Mouse (Mus musculus) kidney, postnatal 14 days (tissue): ENCODE results near the gene Zfyve28.

Experiments used
- DNase-seq: peaks from one replicate; pipeline ENCODE4 v3.0.0; 2022; ENCODE audit warnings: mixed read lengths

Gene Zfyve28

DNA sequence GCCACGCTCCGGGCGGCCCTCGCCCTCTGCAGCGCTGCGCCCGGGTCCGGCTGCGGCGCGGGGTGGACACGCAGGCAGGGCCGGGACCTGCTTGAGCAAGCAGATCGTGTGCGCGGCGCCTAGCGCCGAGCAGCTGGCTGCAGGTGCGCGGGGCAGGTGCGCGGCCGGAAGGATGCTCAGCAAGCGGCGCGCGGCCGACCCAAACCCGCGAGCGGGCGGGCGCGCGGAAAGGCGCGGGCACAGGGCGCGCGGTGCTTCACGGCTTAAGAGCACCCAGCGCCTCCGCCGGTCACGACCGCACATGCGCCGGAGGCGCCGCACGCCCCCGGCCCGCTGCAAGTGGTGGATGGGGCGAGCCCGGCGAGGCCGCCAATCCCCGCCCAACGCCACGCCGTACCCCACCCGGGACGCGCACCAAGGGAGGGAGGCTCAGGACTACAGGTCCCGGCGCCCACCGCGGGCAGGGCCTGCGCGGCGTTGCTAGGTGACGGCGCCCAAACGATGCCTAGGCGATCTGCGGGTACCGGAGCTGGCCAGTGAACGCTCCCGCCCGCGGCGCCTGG is at the start of gene Zfyve28, which contains the start of gene Cfap99:
Zfyve28 (minus strand) TSS at position 296 of the 563 bp plus-strand sequence.
Cfap99 (plus strand) TSS at position 447 of the 563 bp plus-strand sequence.
- peak; percentile 74 for DNase-seq

DNA sequence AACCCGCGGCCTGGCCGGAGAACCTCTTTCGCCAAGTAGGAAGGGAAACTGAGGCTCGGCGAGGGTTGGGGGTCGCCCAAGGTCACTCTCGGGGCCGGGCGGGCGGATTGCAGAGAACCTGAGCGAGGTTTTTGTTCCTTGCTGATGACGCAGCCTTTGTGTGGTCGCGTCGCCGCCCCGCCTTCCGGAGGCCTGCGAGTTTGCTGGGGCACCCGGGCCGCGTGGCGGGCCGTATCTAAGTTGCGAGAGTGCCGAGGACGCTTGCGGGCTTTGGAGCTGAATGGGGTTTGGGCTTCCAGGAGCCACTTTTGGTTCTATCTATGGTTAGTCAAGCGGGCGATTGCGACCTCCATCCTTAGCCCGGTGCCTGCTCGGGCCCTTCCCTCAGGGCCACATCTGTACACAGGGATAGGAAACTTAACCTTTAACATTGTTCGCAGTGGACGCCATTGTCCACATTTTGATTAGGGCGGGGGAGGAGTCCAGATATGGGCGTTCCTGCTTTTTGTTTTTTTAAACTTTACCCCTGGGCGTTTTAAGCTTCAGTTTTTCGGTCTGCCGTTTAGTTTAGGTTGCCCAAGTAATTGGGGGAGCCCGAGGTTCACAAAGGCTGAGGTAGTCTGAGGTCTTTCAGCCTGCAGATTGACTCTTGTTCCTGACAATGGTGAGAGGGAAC is 48.7 kb upstream of the Zfyve28 start:
- DNase-seq, result peak; percentile 66

DNA sequence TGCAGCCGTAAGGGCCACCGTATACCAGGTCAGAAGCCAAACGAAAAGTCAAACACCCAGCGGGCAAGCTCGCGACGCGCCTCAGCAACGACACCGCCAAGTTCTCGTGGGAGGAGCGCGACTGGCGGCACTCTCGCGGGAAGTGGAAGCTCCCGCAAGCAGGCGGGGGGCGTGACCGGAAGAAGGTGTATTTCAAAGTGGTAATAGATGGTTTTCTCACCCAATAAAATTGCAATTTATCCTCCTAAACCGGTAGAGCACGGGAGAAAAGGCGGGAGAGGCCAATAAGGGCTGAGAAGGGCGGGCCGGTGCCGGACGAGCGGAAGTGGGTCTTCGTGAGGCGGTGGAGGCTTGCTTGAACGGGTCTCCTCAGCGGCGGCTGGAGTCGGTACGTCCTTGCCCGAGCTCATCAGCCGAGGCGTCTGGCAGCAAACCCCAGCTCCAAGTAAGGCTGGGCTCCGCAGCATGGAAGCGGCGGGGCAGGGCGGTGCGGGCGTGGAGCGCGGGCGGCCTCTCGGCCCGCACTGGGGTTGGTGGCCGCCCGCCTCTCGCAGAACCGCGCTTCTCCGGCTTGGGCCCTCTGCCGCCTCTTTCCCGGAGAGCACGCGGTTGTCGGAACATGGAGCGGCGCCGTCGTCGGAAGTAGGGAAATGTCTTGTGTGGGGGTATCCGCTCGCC is 48.0 kb upstream of the Zfyve28 start, which contains the start of gene Rnf4:
Rnf4 (plus strand) TSS at position 193 of the 678 bp plus-strand sequence.
- peak; percentile 99 for DNase-seq

DNA sequence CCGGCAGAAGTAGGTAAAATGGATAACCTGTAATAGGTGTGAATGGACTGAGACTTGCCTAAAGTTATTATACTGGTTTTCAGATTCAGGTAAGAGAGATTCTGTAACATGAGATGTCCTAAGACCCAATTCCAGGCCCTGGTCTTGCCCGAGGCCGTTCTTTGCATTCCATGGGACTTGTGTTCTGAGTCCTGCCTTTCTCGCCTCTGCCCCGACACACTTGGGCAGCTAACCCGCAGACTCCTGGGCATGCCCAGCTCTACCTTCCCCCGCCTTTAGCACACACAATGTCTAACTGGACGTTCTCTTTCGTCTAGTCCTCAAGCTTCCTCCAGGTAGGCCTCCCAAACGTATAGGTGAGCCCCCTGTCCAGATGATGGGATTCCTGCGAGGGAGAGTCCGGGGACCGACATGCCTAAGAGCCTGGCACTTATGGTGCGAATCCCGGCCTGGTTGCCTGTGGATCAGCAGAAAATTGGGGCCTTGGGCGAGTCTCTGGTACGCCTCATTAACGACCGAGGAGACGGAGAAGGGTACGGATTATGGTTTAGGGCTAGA is 47.4 kb upstream of the Zfyve28 start:
- DNase-seq, result peak; percentile 63

DNA sequence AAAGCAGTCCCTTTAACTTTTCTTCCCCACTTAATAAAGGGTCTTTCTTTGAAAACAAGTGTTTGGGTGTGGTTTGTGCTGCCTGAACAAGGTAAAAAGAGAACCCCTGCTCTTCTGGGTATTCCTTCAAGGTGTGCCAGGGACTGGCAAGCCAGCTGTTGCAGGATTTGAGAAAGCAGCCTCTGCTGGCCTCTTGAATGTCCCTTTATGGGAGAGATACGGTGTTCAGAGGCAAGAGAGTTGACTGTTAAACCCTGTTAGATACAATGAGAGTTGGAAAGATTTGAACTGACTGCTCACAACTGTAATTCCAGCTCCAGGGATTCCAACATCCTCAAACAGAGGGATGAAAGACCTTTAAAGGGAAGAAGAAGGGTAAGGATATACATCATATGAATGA is 45.8 kb upstream of the Zfyve28 start:
- DNase-seq, result no peak

DNA sequence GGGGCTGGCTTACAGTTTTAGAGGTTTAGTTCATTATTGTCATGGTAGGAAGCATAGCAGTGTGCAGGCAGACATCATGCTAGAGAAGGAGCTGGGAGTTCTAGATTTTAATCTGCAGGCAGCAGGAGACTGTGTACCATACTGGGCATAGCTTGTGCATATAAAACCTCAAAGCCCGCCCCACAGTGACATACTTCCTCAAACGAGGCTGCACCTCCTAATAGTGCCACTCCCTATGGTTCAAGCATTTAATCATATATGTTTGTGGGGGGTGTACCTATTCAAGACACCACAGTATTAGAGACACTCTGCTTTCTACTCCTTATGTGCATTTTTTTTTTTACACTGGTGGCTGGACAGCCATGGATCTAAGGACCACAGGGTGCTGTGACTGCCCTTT is 41.9 kb upstream of the Zfyve28 start:
- no peak for DNase-seq

DNA sequence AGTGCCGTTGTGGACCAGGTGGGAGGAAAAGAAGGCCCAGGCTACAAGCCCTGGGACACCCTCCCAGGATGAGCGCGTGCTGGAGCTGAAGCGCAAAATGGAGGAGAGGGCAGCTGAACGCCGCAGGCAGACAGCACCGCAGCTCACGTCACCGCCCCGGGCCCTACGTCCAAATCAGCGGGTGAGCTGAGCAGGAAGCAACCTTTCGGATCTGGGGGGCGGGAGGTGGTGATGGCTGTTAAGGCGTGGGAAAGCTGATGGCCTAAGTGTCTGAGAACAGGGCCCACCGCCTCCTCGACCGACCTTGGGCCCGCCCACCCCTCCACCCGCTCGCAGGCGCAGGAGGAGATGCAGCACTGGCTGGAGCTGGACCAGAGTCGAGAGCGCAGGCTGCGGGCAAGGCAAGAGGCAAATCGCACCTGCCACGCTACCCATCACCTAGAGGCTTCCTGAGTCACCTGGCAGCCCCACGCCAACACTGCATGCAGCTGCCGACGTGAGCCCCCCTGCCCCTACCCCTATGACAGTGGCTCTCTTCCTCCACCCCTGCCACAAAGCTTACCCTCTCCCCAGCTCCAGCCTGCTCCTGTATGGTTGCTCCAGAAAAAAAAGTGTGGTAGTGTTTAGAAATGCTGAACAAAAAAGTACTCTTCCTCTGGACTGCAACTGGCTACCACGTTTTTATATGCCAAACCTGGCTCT is 38.8 kb upstream of the Zfyve28 start:
- DNase-seq, result peak; percentile 24

DNA sequence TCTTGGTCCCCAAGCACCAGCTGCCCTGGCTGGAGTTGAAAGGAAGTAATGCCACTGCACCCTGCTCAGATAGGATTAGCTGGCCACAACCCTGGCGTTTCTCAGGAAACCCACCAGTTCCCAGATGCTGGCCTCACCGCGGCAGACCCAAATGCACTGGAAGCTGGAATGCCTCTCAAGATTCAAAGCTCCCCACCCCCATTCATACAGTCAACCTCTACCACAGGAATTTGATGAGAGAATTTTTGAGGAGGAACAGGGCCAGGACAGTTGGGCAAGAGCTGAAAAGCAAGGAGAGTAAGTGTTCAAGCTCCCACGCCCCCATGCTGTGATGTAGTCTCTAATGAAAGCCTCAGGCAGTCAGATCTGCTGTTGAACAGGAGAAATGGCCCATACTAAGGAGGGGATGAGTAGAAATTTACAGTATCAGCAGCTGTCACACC is 38.0 kb upstream of the Zfyve28 start:
- no peak for DNase-seq

DNA sequence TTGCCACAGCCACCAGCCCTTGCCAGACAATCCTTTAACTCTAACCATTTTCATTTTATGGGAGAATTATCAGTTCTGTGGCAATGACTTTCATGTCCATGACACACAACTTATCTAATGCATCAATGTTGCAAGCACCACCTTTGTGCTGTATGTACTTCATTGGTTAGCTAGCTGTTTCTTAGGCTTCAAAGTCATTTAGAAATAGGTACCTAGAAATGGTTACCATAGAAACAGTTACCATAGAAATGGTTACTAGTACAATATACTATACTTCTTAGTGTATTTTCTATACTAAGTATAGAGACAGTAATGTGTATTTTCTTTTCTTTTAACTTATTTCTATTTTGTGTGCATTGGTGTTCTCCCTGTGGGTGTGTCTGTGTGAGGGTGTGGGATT is 37.0 kb upstream of the Zfyve28 start:
- DNase-seq, result no peak

DNA sequence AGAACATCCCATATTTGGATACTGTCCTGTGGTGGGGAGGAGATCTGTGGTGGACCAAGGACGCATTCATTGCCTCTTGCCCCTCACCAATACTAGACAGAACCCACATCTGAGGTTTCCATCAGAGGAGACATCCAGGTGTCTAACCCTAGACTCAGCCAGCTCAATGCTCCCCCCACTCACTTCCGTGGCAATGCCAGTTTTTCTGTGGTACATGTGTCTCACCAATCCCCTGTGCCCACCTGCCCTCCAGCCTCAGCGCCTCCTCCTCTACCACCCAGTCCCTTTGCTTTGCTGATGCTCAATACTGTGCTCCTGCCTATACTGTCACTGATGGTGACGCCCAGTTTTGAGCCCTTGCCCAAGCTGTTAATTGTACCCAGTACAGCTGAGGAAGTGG is 33.0 kb upstream of the Zfyve28 start:
- no peak for DNase-seq

DNA sequence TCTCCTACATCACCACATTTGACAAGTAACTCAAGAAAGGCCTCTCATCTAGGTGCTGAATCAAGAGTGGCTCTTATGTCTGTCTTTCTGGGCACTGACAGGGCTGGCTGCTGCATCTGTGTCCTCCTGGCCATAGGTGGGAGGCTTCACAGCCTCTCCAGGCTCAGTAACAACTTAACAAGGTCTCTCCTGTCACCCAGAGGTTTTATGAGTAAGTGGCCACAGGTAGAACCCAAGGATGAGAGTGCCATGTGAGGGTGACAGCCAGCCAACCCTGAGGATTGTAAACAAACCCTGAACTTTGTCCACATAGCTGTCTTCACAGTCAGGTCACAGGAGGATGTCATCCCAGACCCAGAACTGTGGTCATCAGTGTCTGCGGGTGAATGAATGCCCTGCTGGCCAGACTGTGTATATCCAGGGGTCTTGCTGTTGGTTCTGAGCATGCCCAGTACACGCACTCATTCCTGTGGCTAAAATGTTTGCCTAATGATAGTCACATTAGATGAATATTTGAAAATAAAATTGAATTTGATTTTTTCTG is 31.3 kb upstream of the Zfyve28 start:
- DNase-seq, result no peak

DNA sequence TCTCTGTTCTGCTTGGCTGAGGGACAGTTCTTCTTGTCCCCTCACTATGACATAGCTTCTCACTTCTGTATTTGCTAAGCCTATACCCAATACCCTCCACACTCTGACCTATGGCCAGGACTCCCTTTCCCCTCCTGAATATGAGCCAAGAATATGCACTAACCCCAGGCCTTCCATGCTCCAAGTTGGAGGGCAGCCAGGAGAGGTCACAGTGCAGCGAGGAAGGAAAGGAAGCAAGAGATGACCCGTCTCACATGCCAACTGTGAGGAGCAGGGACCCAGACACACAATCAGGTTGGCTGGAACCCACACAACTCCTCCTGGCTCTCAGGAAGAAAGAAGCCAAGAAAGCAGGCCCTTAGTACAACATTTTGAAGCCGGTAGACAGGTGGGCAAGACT is 20.8 kb upstream of the Zfyve28 start:
- peak; percentile 36 for DNase-seq

DNA sequence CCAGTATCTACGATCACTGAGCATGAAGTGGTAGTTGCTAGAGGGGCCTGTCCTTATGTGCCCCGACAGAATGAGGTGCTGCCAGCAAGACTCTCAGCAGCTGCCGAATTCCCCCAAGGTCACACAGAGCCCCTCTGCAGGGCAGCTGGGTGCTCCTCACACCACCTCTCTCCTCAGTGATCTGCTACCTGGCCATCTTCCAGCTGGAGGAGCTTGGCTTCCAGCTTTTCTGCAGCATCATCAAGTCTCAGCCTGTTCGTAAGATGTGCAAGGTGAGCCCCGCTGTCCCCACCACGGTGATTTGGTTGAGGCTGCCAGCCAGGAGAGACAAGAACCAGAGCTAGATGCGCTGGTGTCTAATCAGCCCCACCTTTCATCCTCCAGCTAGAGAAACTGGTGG is 14.1 kb upstream of the Zfyve28 start:
- no peak for DNase-seq

DNA sequence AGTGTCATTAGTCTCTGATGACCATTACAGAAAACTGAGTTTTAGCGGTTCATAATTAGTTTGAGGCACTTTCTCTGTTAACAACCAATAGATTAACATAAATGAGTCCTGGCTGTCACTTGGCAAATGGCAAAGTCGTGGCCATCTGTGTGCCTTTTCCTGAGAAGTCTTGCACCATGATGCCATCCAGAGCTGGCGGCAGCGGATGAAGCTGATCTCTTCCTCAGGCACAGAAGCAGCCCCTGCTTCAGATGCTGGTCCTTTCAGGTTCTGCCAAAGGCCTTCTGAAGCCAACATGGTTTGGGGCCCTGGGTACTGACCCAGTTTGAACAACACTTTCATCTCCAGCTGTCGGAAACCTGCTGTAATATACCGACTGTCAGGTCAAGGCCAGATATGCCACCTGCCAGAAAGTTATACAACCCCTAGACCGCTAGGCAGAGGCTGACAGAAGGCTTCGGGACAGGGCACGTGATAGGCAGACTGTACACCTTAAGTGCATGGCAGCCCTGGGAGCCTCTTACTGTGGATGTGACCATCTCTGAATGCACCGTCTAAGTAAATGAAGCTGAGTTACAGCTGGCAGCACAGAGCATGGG is 10.8 kb upstream of the Zfyve28 start:
- no peak for DNase-seq

DNA sequence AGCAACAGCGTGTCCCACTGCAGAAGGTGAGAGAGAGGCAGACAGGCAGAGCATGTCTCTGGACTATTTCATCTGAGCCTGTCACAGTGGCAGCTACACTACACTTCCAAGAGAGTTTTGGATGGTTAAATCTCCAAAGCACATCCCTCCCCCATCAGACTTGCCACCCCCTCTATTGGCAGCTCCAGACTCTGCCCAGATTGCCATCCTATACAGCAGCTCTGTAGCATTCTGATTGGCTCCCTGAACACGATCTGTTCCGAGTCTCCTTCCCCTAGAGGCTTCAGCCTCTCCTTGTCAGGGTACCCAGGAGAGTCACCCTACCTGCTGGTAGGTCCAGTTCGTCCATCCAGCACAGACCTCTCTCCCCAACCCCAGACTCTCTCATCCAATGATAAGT is 9.8 kb upstream of the Zfyve28 start:
- no peak for DNase-seq

DNA sequence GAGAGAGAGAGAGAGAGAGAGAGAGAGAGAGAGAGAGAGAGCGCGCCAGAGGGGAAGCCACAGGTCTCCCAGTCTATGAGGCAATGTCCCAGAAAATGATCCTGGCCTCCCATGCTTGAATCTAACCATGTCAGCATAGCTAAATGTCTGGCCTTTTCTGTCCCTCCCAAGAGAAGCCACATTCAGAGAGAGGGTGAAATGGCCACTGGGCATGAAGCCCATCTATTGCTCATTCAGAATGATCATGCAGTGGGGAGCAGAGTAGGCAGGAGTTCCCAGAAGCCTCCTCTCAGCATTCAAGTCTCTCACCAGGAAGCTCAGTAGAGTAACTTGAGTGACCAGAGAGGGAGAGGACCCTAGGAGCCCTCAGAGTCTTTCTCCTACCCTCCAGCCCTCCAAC is 6.9 kb upstream of the Zfyve28 start:
- no peak for DNase-seq

DNA sequence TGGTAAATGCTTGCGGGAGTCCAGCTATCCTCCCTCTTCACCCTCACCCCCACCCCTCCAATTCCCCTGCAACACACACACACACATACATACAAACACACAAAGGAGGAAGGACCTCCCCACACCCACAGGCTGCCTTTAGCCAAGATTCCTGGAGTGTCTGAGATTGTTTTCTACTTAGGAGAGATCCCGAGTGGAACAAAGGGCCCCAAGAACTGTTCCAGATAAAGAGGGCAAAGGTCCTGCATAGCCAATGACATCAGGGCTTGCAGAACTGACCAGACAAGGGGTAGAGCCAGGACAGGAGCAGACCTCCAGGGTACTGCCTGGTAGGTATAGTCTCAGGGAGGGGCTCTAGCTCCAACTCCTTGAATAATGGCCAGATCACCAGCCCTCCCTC is 6.4 kb upstream of the Zfyve28 start:
- peak; percentile 11 for DNase-seq

DNA sequence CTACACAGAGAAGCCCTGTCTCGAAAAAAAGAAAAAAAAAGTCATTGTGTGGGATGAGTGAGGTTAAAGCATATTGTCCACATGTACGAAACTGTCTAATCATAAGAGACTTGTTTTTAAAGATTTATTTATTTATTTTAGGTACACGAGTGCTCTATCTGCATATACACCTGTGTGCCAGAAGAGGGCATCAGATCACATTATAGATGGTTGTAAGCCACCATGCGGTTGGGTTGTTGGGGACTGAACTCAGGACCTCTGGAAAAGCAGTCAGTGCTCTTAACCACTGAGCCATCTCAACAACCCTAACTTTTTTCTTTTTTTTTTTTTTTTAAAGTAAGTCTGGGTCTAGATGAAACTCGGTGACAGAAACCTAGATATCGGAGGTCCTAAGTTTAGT is 5.1 kb upstream of the Zfyve28 start:
- DNase-seq, result no peak

DNA sequence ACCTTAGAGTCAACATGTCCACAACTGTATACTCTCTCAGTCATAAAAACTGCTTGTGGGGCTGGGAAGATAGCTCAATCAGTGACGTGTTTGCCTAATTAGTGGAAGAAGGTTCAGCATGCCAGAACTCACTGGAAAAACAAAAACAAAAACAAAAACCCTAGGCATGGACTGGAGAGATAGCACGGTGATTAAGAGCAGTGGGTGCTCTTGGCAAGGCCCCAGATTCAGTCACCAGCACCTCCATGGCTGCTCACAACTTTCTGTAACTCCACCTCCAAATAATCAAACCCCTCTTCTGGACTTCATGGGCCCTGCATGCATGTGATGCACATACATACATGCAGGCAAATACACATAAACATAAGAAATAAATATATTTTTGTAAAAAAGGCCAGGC is 1.0 kb upstream of the Zfyve28 start:
- no peak for DNase-seq

DNA sequence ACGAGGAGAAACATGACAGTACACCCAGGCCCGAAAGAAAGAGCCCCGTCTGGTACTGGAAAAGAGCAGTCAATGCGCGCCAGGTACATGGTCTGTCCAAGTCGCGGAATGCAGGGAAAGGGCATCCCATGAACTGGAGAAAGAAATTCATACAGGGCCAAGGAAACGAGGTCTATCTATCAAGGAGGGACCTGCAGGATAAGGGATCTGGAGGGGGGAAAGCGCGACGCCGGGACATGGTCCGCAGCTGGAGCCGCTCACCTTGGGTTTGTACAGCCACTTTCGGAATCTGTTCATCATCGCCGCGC is 457 bp downstream of the Zfyve28 start:
- no peak for DNase-seq

DNA sequence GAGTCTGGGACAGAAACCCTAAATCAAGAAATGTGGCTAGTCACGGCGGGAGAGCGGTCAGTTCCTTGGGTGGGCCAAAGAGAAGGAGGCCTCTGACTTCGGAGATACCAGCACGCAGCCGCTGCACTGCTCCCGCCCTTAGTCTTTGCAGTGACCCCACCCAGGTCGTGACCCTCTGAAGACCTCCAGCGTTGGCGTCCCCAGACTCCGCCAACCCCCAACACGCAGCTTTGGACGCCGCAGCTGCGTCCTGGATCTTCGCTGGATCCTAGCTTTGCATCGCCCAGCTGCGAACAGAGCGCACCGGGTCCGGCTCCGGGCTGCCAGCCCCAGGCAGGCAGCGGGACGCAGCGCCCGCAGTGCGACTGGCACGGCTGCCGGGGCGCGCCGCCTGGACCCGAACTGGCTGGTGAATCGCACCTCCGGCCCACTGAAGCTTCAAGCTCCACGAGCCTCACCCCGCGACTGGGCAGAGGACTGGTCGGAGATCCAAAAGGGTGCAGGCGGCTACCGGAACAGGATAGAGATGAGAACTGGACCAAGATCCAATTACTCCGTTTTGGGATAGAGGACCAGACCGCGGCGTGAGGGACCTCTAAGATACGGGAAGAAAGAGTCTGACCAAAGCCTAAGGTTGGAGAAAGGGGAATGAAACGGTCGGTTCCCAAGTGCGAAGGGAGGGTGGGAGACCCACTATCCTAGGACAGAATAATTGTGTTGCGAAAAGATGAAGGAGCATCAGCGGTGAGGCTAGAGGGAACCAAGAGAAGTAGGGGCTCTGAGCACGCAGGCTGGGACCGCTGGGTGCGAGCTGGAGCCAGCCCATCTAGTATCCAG is 1.0 kb downstream of the Zfyve28 start:
- DNase-seq, result no peak

DNA sequence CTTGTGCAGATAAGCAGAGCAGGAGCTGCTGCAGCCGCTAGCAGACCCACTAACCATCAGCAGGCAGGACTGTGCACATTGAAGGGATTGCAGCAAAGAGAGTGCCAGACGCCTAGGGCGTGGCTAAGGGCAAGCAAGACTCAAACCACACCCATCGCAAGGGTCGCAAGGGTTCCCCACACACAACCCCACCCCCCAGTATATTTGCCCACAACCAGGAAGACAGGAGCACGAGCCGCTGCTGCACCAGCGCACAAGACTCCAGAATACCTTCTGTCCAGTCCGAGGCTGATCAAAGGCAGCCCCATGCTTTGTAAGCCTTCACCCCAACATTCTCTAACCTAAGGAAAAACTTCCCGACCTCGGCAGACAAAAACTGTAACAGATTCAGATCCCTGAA is 1.7 kb downstream of the Zfyve28 start:
- DNase-seq, result no peak
